Mouse (Mus musculus) MEL (cell line): ENCODE data around the gene Pga5.

Source experiments
- CHD1 ChIP-seq: IDR thresholded peaks from 2 replicates; pipeline ENCODE4 v1.6.1; 2012; ENCODE audit warnings: low read depth, mild to moderate bottlenecking, inconsistent platforms, low read length, improper control_type of control experiment
- CTCF ChIP-seq, 3 experiments: IDR thresholded peaks in 2 of 3; conservative IDR thresholded peaks in 1 of 3; 2 replicates each; pipeline ENCODE4 v1.5.1; 2011 to 2012; ENCODE audit warnings: low read length in 3 of 3, low read depth in 2 of 3, mild to moderate bottlenecking in 2 of 3, improper control_type of control experiment in 1 of 3, inconsistent platforms in 1 of 3, mixed read lengths in 1 of 3, moderate library complexity in 1 of 3; ENCODE audit not compliant: control insufficient read depth in 1 of 3, insufficient read depth in 1 of 3, poor library complexity in 1 of 3, severe bottlenecking in 1 of 3
- ELF1 ChIP-seq: IDR thresholded peaks from 2 replicates; pipeline ENCODE4 v1.6.1; 2014; ENCODE audit warnings: low read depth, mild to moderate bottlenecking, inconsistent platforms, low read length, improper control_type of control experiment, moderate library complexity
- EP300 ChIP-seq, 2 experiments: IDR thresholded peaks; 2 replicates each; pipeline ENCODE4 v1.6.1; 2011; ENCODE audit warnings: improper control_type of control experiment in 2 of 2, low read length in 2 of 2, low read depth in 1 of 2, mild to moderate bottlenecking in 1 of 2
- ETS1 ChIP-seq: IDR thresholded peaks from 2 replicates; pipeline ENCODE4 v1.6.1; 2012; ENCODE audit warnings: low read depth, mild to moderate bottlenecking, inconsistent platforms, low read length, improper control_type of control experiment, moderate library complexity
- GATA1 ChIP-seq: IDR thresholded peaks from 2 replicates; pipeline ENCODE4 v1.6.1; 2011; ENCODE audit warnings: low read depth, low read length, improper control_type of control experiment
- KAT2A ChIP-seq: conservative IDR thresholded peaks from 2 replicates; pipeline ENCODE4 v1.6.1; 2012; ENCODE audit warnings: low read depth, low read length, improper control_type of control experiment, inconsistent platforms
- MAFK ChIP-seq: IDR thresholded peaks from 2 replicates; pipeline ENCODE4 v1.6.1; 2011; ENCODE audit warnings: low read depth, mild to moderate bottlenecking, low read length, improper control_type of control experiment, borderline replicate concordance
- MAZ ChIP-seq: IDR thresholded peaks from 2 replicates; pipeline ENCODE4 v1.6.1; 2012; ENCODE audit warnings: low read depth, mild to moderate bottlenecking, inconsistent platforms, low read length, improper control_type of control experiment
- POLR2A ChIP-seq, 2 experiments: IDR thresholded peaks; 2 replicates each; pipeline ENCODE4 v1.6.1; 2011 to 2012; ENCODE audit warnings: low read length in 2 of 2, mild to moderate bottlenecking in 2 of 2, control low read depth in 1 of 2, improper control_type of control experiment in 1 of 2, low read depth in 1 of 2, moderate library complexity in 1 of 2; ENCODE audit not compliant: control insufficient read depth in 1 of 2, insufficient read depth in 1 of 2, poor library complexity in 1 of 2
- TCF12 ChIP-seq: IDR thresholded peaks from 2 replicates; pipeline ENCODE4 v1.6.1; 2014; ENCODE audit warnings: low read depth, mild to moderate bottlenecking, inconsistent platforms, low read length, improper control_type of control experiment, moderate library complexity
- USF1 ChIP-seq: IDR thresholded peaks from 2 replicates; pipeline ENCODE4 v1.6.1; 2014; ENCODE audit warnings: low read depth, mild to moderate bottlenecking, inconsistent platforms, low read length, improper control_type of control experiment, moderate library complexity
- USF2 ChIP-seq, 2 experiments: IDR thresholded peaks; 2 replicates each; pipeline ENCODE4 v1.6.1; 2011 to 2012; ENCODE audit warnings: improper control_type of control experiment in 2 of 2, low read length in 2 of 2, borderline replicate concordance in 1 of 2, inconsistent platforms in 1 of 2, low read depth in 1 of 2, mild to moderate bottlenecking in 1 of 2; ENCODE audit not compliant: insufficient read depth in 1 of 2
- ZMIZ1 ChIP-seq: IDR thresholded peaks from 2 replicates; pipeline ENCODE4 v1.6.1; 2012; ENCODE audit warnings: low read depth, mild to moderate bottlenecking, inconsistent platforms, low read length, improper control_type of control experiment, moderate library complexity

DNA sequence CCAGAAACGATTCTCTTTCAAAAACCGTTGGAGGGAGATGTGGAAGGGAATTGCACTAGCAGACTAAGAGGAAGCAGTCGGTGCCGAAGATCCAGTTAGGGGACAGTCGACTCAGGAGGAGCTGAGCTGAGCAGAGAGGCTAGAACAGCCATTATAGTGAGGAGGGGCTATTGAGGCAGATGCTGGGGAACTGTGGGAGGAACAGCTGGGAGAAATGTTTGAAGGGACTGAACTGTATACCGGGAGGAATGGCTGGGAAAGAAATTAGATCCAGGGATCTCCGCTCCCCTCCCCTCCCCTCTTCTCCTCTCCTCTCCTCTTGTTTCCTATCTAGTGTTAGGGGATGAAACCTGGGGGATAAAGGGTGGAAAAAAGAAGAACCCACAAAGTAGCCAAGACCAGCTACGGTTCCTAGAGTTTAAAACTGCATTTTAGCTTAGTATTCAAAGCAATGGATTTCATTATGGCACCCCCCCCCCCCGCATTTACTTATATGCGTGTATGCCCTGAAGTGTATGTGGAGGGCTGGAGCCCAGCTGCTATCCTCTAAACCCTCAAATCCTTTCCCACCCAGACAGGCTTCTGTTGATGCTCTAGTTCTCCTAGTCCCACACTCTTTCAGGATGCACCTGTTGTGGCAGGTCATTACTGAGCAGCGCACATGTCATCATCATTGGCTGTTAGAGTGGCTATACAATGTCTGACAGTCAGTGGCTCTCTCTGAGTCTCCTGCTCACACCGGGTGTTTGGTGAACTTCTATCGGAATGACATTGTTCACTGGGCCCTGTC, 37.1 kb downstream of the Pga5 start:
- TF ChIP-seq CTCF (IDR thresholded peaks at IDR 0.05 in 2 of 3, conservative IDR thresholded peaks at IDR 0.05 in 1 of 3; ENCODE audit: control insufficient read depth in 1 of 3, insufficient read depth in 1 of 3, low read depth in 2 of 3, low read length in 3 of 3, poor library complexity in 1 of 3, severe bottlenecking in 1 of 3) (no peak), ETS1 (no peak), USF2 (IDR thresholded peaks at IDR 0.05; ENCODE audit: borderline replicate concordance in 1 of 2, insufficient read depth in 1 of 2, low read depth in 1 of 2, low read length in 2 of 2) (no peak), ELF1 (no peak), EP300 (IDR thresholded peaks at IDR 0.05; ENCODE audit: low read depth in 1 of 2, low read length in 2 of 2) (no peak), USF1 (no peak), MAZ (no peak), POLR2A (IDR thresholded peaks at IDR 0.05; ENCODE audit: control insufficient read depth in 1 of 2, insufficient read depth in 1 of 2, low read depth in 1 of 2, low read length in 2 of 2, poor library complexity in 1 of 2) (no peak), MAFK (no peak), ZMIZ1 (no peak), CHD1 (no peak), TCF12 (no peak), GATA1 (no peak), KAT2A (no peak)
